Mouse (Mus musculus) brain, embryonic 18.5 days (tissue): Measurements from ENCODE around the gene Rassf2.
A peak's percentile ranks its signal among the peaks of the same experiment; 100 is the strongest.

Experiments used
- DNase-seq: peaks from one replicate; pipeline ENCODE4 v3.0.0-alpha.2; 2012; ENCODE audit warnings: low read depth, low spot score

The Rassf2 gene

DNA sequence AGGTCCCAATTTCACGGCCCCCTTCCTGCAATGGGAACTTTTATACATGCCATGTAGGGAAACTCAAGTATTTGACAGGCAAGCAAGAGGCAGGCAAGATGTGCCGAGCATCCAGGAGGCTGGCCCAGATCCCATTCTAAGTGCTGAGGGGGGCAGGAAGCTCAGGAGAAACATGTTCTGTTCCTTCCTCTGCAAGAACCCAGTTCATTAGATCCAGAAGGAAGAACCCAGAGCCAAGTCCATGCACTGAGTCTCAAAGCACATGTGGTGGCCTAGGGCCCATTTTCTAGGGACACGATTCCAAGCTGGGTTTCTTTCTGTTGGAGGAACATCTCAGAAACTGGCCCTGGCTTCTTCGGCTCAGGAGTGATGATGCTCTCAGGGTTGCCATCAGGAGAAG lies 24.6 kb downstream of the Rassf2 start:
- no peak for DNase-seq

DNA sequence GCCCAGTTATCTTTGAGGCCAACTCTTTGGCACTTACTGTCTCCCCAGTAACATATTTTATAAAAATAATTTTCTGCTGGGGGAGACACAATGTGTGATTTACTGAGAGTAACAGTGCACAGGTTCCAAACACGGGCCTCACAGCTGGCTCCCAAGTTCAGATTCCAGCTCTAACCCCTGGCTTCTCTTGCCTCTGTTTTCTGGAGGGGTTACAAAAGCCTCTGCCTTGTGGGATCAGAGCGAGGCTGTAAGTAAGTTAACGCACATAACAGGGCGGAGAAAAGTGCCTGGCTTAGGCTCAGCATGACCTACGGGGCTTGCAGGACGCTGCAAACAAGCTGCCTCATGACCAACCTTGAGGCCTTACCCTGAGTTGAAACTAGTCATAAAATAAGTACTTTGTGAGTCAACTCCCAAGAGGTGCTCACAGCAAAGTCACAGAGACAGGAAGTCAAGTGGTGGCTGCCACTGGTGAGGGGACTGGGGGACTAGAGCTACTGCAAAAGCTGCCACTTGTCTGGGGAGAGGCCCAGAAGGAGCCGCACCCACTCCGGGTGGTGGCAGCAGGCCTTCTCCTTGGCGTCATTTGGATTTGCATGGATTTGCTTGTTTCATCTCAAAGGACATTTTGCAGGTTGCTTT lies 25.4 kb downstream of the Rassf2 start:
- no peak for DNase-seq

DNA sequence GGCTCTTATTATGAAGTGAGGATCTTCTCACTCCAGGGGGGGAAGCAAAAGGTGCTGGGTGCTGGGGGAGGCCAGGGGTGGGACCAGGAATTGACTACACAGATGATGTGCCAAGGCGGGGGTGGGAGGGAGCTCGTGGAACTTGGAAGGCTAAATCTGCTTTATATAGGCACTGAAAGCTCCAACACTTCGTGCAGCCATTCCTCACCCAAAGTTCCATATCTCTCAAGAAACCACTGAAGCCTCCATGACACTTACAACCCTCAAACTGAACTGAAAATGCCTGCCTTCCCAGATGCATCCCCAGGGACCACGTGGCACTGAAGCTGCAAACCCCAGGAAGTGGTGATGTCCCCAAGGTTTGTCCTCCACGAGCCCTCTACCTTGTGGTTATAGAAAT lies 26.1 kb downstream of the Rassf2 start:
- DNase-seq, result no peak

DNA sequence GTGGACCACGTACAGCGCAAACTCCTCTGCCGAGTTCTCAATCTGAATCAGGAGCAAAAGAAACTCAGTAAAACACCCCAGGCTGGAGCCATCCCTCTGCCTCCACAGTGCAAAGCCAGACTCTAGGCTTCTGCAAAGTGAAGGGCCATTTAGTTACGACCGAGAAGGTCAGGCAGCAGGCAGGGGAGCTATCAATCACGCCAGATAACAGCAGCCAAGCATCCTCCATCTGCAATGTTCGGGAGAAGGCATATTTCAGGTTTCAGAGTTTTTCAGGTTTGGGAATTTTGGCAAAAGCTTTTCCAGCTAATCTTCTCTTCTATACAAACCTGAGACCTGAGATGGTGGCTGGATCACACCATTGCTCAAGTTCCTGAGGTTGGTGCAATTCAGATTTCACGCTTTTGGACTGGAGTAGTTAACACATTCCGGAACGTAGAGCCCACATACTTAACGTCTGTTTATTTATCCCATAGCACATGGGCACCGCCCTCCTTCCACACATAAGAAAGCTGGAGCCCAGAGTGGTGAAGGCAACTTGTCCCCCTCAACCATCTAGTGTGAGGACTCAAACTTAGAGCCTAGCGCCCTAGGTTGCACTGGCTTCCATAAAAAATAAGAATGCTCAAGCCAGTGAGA lies 28.2 kb downstream of the Rassf2 start:
- no peak for DNase-seq

DNA sequence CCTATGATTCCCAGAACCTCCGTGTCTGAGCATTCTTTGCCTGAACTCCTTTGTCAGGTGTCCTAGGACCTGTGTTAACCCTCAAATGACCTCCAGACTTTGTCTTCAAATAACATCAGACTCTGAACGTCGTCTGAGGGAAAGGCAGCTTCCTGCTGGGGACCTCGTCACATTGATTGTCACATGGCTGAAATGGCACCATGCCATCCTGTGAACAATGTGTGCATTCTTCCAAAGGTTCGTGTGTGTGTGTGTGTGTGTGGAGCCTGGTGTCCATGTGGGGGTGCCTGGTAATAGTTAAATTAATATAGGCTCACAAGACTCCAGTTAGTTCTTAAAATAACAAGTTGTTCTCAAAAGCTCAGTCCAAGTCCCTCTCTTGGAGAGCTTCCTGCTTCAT lies 32.7 kb downstream of the Rassf2 start:
- no peak for DNase-seq

DNA sequence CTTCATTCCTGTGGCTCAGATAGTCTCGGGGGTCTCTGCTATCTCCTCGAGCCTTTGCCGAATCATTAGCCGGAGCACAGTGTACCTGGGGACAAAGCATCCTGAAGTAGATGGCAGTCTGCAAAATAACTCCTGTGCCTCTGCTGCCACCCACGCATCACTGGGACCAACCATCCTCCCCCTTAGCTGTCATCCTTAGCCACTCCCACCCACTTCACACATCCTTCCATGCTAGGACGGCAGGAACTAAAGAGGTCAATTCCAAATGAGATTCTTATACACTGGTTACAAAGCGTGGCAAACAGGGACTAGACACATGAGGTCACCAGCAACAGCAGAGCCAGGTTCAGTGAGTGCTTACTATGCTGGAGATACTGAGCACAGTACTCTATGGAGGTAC lies 33.7 kb downstream of the Rassf2 start:
- DNase-seq, result no peak

DNA sequence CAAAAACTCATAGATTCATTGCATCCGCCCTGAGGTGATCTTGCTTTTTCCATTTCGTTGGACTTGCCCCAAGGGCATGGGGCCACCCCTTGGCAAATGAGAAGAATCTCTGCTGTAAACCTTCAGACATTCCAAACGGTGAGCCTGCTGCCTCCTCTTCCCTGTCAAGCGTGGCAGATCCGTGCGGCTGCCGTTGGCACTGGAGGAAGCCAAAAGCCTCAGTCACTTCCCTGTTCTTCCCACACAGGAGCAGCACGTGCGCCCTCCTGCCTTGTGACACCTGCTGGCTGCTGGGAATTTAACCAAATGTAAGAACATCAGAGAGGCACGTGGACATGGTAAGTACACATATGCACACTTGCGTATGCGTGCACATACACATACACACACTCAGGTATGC lies 34.3 kb downstream of the Rassf2 start:
- DNase-seq, result no peak

DNA sequence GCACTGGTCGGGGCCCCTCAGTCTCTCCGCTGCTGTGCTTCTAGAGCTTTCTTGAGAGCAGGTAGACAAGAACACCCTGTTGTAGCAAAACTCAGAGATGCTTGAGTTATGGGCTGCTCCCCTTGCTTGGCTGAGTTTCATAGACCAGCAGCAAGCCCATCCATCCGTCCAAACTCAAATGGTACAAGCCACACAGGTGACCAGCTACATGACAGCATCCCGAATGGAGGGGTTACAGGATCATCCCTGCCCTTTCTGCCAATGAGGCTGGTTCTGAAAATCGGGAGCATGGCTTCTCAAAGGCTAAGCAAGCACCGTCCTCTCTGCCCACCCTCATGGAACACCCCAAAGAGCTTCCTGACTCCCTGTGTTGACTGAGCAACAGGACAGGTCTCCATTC lies 35.1 kb downstream of the Rassf2 start:
- DNase-seq, result no peak

DNA sequence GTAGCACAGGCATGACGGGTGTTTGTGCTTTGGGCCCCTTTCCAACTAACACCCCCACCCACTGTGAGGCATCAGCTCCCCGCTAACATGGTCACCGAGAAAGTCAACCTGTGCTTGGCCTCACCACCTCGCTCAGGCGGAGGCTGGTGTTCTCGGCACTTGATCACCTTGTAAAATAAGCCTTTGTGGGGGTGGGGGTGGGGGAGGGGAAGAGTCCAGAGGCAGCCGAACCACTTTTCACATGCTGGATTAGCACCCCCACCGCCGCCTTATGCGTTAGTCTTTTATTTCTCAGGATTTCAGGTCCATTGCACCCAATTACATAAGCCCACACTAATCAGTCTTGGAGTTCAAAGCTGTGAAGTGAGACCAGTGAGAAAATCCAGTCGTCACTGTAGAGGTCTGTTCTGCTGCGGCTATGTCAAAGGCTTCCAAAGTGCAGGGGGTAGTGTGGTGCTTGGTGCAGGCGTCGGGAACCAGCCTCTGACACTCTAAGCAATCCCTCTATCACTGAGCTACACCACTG lies 36.4 kb downstream of the Rassf2 start:
- DNase-seq, result no peak

DNA sequence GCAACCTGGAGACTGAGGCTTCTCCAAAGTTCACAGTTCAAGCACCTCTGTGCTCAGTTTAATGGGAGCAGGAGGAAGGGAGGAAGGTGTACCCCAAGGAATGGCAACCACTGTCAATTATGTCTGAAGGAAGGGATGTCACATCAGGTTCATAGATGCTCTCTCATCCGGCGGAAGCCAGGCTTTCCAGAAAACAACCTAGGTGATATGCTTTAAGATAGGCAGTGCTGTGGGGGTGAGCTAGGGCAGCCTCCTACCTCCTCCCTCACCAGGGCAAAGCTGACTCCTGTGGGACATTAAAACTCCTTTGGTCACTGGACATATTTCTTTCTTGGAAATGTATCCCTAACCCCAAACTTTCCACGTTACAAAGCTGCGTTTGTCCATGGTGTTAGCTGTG lies 36.9 kb downstream of the Rassf2 start:
- no peak for DNase-seq

DNA sequence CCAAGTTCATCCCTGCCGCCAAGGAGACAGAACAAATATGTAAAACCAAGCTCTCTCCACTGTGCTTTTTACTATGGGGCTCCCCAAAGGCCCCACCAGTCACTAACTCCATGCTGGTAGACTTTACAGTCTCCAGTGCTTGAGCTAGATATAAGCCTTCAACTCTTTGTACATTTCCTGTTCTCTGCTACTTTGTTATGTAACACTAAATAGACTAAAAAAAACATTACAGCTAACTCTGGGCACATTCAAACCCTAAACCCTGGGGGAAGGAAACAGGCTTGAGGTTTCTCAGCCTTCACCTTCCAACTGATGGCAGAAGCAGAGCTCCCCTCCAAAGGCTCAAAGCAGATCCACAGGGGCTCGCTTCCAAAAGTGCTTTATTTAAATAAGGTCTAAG lies 37.6 kb downstream of the Rassf2 start:
- DNase-seq, result no peak

DNA sequence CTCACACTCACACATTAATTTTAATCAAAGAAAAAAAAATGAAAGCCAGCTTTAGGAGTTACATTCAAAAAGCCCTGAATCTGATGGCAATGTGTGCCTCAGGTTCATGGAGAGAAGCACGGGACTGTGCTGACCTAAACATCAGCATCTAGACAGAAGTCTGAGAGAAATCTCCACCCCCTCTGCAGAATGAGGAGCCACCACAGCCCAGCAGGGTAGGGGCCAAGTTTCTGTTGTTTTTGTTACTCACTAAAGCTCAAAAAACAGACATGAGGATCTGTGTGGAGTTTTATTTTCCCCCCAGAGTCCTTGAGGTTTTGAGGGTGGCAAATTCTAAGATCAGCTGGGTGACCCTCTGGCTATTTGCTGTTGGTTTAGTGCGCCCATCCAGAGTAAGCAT lies 41.5 kb downstream of the Rassf2 start:
- no peak for DNase-seq

DNA sequence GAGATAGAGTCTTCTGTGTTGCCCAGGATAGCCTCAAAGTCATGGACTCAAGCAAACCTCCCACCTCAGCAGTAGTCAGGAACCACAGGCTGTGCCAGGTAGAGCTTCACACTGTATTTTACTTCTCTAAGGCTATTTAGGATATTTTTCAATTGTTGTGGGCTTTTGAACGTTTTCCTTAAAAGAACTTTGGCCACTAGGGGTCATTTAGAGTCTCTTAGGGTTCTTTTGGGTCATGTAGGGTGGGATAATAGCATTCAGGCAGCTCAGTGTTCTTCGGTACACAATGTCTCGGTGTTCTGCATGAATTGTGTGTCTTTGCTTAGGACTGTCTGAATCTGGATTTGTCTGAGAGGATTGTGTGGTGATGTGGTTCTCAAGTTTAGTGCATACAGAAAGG lies 42.1 kb downstream of the Rassf2 start:
- no peak for DNase-seq

DNA sequence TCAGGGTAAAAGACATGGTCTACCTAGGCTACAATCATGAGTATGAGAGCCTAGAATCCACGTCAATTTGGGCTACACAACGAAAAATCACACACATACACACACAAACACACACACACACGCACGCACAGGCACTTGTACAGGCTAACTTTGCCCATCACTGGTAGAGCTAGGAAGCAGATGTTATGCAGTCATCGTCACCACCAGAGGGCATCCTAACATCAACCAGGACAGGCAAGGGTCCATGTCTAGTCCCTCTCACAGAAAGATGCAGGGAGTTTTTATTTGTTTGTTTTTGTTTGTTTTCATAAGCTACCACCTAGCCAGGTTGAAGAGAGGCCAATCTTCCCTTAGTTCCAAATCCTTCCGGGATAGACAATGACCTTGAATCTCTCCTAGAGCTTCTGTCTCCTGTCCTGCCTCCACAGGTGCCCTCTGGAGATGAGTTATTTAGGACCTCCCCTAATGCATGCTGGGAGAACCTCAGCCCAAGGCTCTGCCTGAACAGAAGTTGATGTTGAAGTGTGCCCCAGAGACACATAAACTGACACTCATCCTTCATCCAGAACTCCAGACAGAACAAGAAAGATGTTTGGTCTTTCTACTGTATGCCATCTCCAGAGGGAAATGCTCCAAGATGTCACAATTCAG lies 47.4 kb downstream of the Rassf2 start:
- DNase-seq, result peak; percentile 22

DNA sequence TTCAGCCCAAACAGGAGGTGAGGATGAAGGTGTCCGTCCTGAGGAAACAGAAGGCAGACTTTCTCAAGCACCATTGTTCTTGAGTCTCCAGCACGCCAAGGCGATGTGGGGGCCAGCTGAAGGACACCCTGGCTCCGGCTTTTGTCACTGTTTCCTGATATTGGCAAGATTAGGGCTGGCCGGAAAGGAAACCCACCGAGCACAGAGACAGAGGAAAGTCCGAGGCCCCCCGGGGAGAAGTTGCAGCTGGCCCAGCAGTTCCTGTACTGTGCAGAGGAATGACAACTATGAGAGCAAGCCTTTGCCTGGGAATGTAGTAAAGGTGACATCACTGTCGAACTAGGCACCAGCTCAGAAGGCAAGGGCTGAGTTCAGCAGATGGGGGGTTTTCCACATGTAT lies 49.2 kb downstream of the Rassf2 start:
- DNase-seq, result no peak

DNA sequence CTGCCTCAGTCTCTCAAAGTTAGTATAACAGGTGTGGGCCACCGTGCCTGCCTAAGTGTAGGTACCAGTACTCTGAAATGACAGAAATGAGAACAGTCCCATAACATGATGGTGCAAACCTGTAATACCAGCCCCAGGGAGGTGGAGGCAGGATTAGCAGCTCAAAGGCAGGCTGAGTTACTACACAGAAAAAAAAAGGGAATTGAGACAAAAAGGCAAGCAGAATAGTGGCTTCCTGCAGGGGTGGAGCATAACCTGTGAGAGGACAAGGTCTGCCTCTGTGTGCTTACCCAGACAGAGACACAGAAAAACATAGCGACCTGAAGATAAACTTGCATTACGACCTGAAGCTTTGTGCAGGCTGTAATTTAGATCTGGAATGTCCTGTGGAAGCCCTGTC lies 53.4 kb downstream of the Rassf2 start:
- DNase-seq, result no peak

DNA sequence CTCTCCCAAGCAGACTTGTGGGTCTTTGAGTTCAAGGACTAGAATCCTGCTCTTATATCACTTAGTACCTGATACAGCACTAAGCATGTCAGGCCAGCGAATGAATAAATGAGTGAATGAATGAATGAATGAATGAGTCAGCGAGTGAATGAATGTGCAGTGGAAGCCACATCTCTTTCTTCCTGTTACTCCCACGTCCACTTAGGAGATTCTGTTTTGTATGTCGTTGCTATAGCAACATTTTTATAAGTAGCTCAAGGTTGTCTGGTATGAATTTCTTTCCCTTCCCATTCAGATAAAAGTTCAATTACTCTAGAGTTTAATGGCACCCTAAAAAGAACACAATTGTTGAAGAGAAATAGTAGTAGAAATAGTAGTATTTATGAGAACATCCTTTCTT lies 59.0 kb downstream of the Rassf2 start:
- no peak for DNase-seq

DNA sequence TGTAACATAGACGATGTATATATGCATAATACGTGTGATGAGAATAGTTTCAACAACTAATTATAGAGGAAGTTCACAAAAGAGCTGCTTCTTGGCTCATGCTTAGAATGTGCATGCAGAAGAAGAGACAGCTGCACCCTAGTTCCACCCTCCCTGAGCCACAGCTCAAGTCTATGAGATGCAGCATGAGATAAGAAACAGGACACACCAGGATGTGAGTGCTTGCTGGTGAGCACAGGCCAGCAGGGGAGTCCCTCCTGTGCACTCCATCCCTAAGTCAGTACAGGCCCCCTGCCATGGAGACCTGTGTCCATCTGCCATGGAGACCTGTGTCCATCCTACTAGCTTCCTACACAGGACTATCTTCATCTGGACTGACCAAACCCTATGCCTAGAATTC lies 59.5 kb downstream of the Rassf2 start:
- DNase-seq, result no peak

DNA sequence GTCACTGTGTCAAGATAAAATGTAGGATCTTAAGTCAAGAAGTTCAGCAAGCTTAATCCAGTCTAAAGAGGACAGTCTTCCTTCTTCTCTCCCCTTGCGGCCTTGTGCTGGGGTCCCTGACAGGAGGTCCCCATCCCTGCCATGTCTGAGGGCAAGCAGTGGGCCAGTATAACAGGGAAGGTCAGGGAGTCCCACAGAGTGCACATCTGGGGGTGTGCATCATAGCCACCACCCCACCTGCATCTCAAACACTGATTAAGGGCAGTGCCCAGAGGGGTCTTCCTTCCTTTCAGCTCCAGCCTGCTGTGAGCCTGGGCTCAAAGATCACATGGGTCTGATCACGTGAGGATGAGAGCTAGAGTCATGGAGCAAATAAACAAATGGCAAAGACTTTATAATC lies 68.4 kb downstream of the Rassf2 start:
- DNase-seq, result no peak

DNA sequence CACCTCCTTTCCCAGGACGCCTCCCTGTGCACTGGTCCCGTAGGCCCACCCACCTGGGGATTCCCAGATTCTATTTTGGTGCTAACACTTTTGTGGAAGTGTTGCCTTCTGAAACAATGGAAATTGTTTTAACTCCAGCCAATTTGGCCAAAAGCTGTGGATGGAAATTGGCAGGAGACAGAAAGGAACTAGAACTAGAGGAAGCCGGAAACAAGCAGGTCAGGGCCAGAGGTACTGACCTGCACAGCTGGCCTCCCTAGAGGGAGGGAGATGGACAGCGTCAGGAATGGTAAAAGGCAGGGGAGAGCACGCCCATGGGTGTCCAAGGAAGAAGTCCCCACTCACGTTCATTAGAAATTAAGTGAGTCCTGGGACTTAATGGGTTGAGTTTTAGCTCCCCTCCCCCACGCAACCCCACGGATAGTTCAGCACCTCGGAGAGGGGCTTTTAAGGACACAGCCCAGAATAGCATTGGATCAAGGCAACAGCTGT lies 72.3 kb downstream of the Rassf2 start:
- DNase-seq, result no peak

DNA sequence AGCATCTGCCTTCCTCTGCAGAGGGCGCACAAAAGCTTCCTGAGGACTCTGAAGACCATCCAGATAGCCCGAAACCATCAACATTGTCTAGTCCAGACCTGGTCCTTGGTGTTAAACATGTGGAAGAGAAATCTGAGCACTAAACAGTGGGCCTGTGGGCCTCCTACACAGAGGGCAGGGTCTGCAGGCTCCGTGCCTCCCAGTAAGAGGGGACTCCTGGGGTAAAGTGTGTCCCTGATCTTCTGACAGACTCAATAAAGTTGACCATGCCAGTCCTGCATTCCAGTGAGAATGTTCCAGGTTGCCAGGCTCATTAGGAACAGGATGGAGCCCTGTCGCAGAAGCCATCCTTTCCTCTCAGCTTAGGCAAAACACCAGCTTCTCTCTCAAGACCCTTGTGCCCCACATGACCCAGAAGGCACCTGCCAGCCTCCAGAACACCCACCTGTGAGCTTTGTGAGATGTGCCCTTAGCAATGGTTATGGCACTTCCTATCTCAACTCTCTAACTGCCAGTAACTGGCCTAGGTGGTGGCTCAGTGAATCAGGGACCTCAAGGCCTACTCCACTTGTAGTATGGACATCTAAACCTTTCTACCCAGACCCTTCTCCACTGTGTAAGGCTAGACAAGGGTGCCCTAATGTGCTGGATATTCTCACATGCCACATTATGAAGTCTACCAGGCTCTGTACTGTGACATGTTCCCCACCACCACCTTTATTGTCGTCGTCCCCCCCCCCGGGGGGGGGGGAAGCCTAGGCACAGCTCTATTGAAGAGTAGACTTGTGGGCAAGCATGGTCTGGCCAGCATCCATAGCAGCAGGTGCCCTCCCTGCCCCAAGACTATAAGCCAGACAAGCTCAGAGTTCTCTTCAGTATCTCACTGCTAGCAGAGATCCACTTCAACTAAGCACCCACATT lies 73.5 kb downstream of the Rassf2 start:
- no peak for DNase-seq

DNA sequence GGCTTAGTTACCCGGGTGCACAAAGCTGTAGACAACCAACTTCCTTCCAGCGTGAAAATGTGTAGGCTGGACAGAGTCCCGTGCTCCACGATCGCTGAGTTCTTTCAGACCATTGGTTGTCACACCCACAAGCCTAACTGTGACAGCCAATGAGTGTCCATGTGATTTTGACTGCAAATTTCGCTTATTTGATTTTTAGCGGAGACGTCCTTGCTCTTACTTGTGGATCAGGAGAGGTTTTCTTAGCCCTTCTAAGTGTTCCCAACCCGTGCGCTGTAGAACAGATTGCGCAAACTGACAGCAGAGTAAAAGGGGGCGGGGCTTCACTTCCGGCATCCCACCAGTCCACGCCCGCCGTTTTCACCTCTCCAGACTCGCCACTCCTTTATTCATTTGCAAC lies 74.8 kb downstream of the Rassf2 start:
- DNase-seq, result no peak
